Comparison of ENCODE assay signal across 40 mouse cellular contexts in the genomic region with DNA sequence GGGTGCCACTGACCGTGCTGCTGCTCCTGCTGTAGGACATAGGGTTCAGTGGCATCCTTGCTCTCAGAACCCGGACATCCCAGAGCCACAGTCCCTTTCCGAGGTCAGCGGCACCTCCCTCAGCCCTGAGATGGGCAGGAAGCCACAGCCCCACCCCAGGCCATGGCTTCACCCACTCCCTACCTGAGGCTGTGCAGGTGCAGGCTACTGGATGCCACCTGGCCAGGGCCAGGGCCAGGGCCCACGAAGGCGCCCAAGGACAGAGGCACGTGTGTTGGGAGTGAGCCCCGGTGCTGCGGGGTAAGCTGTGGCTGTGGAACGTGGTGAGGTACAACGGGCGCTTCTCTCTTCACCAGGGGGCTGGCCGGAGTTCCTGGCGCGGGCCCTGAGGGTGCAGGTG. TPM values are rescaled to one million over a fixed set of nuclear protein-coding genes. Genes with fewer than 3 reads are reported as not detected.
A peak's percentile ranks its signal among the peaks of the same experiment; 100 is the strongest.
DNase-seq lines count a peak whose midpoint lies in the region; ATAC-seq and TF ChIP-seq lines count a peak whose summit lies in the region.
"Had no signal": no experiment of that assay in that cellular context is flagged by ENCODE, and none has a peak within 500 bp of the region (broad histone marks: within the 10 kb centered on the region; RNA-seq: fewer than 3 reads in every experiment).

No protein-coding gene starts in this region.

- in situ Hi-C loops in ES-E14 (cut with MboI; ENCODE audit: low sequenced_read_pairs in 2 of 2, unreplicated experiment in 2 of 2): no loop called here

- no peak overlapping the region for H3K9ac ChIP-seq in kidney, embryonic 15.5 days
- no peak overlapping the region for H3K9ac ChIP-seq in midbrain, embryonic 14.5 days (replicated peaks; ENCODE audit: low read length)
- no peak overlapping the region for H3K9ac ChIP-seq in midbrain, postnatal 0 days (replicated peaks; ENCODE audit: low read length, poor library complexity, severe bottlenecking)
- H3K9ac ChIP-seq in ES-E14 (ENCODE audit: insufficient read depth, low read depth, low read length, poor library complexity, severe bottlenecking): no peak overlapping the region
- H3K9ac ChIP-seq: embryonic facial prominence, embryonic 13.5 days; forebrain, embryonic 15.5 days; limb, embryonic 12.5 days; lung, embryonic 15.5 days; midbrain, embryonic 12.5 days; neural tube, embryonic 12.5 days had no signal

- peak; percentile 44 to 48 for DNase-seq in cerebellum, postnatal 25 days
- no peak for DNase-seq in kidney, adult 18-20 months
- no peak for DNase-seq in midbrain, embryonic 14.5 days
- DNase-seq in midbrain, postnatal 0 days (ENCODE audit: low spot score): no peak
- no peak for DNase-seq in ES-E14 (ENCODE audit: low read depth, low spot score)
- DNase-seq: adrenal gland, adult 8-10 months; cerebellum, adult 11 months; gastrocnemius, postnatal 25 days; heart, adult 18-20 months; kidney, adult 11 months; right cerebral cortex, postnatal 4 days; thymus, adult 18-20 months; thymus, postnatal 36 days had no signal

- ATAC-seq in cerebellum, adult (ENCODE audit: insufficient number of reproducible peaks, low FRiP score, low TSS enrichment): no peak
- ATAC-seq in kidney, embryonic 15.5 days (replicated peaks; ENCODE audit: low FRiP score): 0 out of 2 replicates have a peak, but pooled peaks have one; percentile 16
- 0 out of 2 replicates have a peak, but pooled peaks have one; percentile 9 for ATAC-seq in midbrain, embryonic 14.5 days (ENCODE audit: low FRiP score, low TSS enrichment)
- ATAC-seq in midbrain, postnatal 0 days (ENCODE audit: low FRiP score): no peak
- ATAC-seq: CD4-positive, CD25-positive, alpha-beta regulatory T cell, adult 4 months; forebrain, embryonic 15.5 days had no signal

- H3K4me3 ChIP-seq in kidney, embryonic 15.5 days (replicated peaks): no peak overlapping the region
- H3K4me3 ChIP-seq in midbrain, embryonic 14.5 days (replicated peaks; ENCODE audit: low read depth, low read length): no peak overlapping the region
- no peak overlapping the region for H3K4me3 ChIP-seq in midbrain, postnatal 0 days (ENCODE audit: low read depth, low read length)
- peak overlapping the region; percentile 51 to 86; a peak in 2 of 4 replicates for H3K4me3 ChIP-seq in ES-E14 (ENCODE audit: insufficient read depth in 1 of 2, low read depth in 1 of 2, low read length in 2 of 2, poor library complexity in 1 of 2, severe bottlenecking in 1 of 2)
- H3K4me3 ChIP-seq: embryonic facial prominence, embryonic 13.5 days; forebrain, embryonic 10.5 days; forebrain, embryonic 15.5 days; limb, embryonic 12.5 days; lung, embryonic 15.5 days; midbrain, embryonic 12.5 days; neural tube, embryonic 12.5 days had no signal

- WGBS in kidney, embryonic 15.5 days: 91% methylated on average over 15 of the region's 15 CpGs
- 94% methylated on average over 15 of the region's 15 CpGs for WGBS in midbrain, embryonic 14.5 days
- 92% methylated on average over 15 of the region's 15 CpGs for WGBS in midbrain, postnatal 0 days

- no peaks in the 10 kb centered on the region for H3K27me3 ChIP-seq in kidney, embryonic 15.5 days
- H3K27me3 ChIP-seq in midbrain, embryonic 14.5 days (ENCODE audit: control insufficient read depth, insufficient read depth, low read length): no peaks in the 10 kb centered on the region
- H3K27me3 ChIP-seq in midbrain, postnatal 0 days (ENCODE audit: insufficient read depth, low read length): no peaks in the 10 kb centered on the region
- H3K27me3 ChIP-seq: embryonic facial prominence, embryonic 13.5 days; forebrain, embryonic 15.5 days; limb, embryonic 12.5 days; lung, embryonic 15.5 days; midbrain, embryonic 12.5 days; neural tube, embryonic 12.5 days had no signal

- no peak overlapping the region for H3K4me2 ChIP-seq in kidney, embryonic 15.5 days
- H3K4me2 ChIP-seq in midbrain, embryonic 14.5 days (ENCODE audit: low read length): no peak overlapping the region
- H3K4me2 ChIP-seq in midbrain, postnatal 0 days (ENCODE audit: low read depth, low read length, poor library complexity, severe bottlenecking): no peak overlapping the region
- H3K4me2 ChIP-seq: embryonic facial prominence, embryonic 13.5 days; forebrain, embryonic 15.5 days; heart, embryonic 11.5 days; limb, embryonic 12.5 days; liver, embryonic 11.5 days; lung, embryonic 15.5 days; midbrain, embryonic 12.5 days; neural tube, embryonic 12.5 days had no signal

- no peak for TF ChIP-seq CTCF in midbrain, postnatal 0 days (IDR thresholded peaks at IDR 0.05)

- peaks cover 68% of the 10 kb centered on the region for H3K36me3 ChIP-seq in kidney, embryonic 15.5 days
- H3K36me3 ChIP-seq in midbrain, embryonic 14.5 days (ENCODE audit: control insufficient read depth, insufficient read depth, low read length): peaks cover 55% of the 10 kb centered on the region
- H3K36me3 ChIP-seq in midbrain, postnatal 0 days (ENCODE audit: insufficient read depth, low read length): peaks cover 52% of the 10 kb centered on the region
- peaks cover 17% of the 10 kb centered on the region; the same call in 1 of the 2 replicates for H3K36me3 ChIP-seq in ES-E14 (ENCODE audit: control insufficient read depth, insufficient read depth, low read length, poor library complexity, severe bottlenecking)

- no peaks in the 10 kb centered on the region; the same call in 1 of the 2 replicates for H3K4me1 ChIP-seq in kidney, embryonic 15.5 days
- no peaks in the 10 kb centered on the region for H3K4me1 ChIP-seq in midbrain, embryonic 14.5 days (ENCODE audit: control insufficient read depth, insufficient read depth, low read length)
- no peaks in the 10 kb centered on the region for H3K4me1 ChIP-seq in midbrain, postnatal 0 days (ENCODE audit: insufficient read depth, low read length)
- H3K4me1 ChIP-seq in ES-E14 (ENCODE audit: control insufficient read depth in 2 of 2, insufficient read depth in 2 of 2, low read length in 2 of 2, poor library complexity in 1 of 2): peaks cover 0 to 13% of the 10 kb centered on the region in 2 experiments; a peak in 2 of 4 replicates
- H3K4me1 ChIP-seq: embryonic facial prominence, embryonic 13.5 days; lung, embryonic 15.5 days had no signal

- H3K9me3 ChIP-seq in kidney, embryonic 15.5 days (replicated peaks): no peaks in the 10 kb centered on the region
- no peaks in the 10 kb centered on the region for H3K9me3 ChIP-seq in midbrain, embryonic 14.5 days (ENCODE audit: control insufficient read depth, low read length)
- no peaks in the 10 kb centered on the region for H3K9me3 ChIP-seq in midbrain, postnatal 0 days (ENCODE audit: low read length)
- no peaks in the 10 kb centered on the region for H3K9me3 ChIP-seq in ES-E14 (ENCODE audit: control insufficient read depth, insufficient read depth, low read depth, low read length)
- H3K9me3 ChIP-seq: embryonic facial prominence, embryonic 13.5 days; forebrain, embryonic 10.5 days; forebrain, embryonic 15.5 days; G1E; limb, embryonic 12.5 days; lung, embryonic 15.5 days; midbrain, embryonic 12.5 days; neural tube, embryonic 12.5 days had no signal

- no peak overlapping the region for H3K27ac ChIP-seq in kidney, embryonic 15.5 days
- no peak overlapping the region for H3K27ac ChIP-seq in midbrain, embryonic 14.5 days (replicated peaks; ENCODE audit: low read depth, low read length)
- H3K27ac ChIP-seq in midbrain, postnatal 0 days (ENCODE audit: low read depth, low read length): no peak overlapping the region
- H3K27ac ChIP-seq in ES-E14 (ENCODE audit: insufficient read depth, low read depth, low read length, poor library complexity, severe bottlenecking): no peak overlapping the region
- H3K27ac ChIP-seq: embryonic facial prominence, embryonic 13.5 days; forebrain, embryonic 15.5 days; kidney, postnatal 0 days; limb, embryonic 12.5 days; lung, embryonic 15.5 days; midbrain, embryonic 12.5 days; neural tube, embryonic 12.5 days; stomach, postnatal 0 days had no signal

TF ChIP-seq in ES-E14, 5 proteins besides CTCF, POLR2A, EP300 and RAD21:
- no peak for TF ChIP-seq ZNF384 (IDR thresholded peaks at IDR 0.05; ENCODE audit: low read depth, low read length)
- no peak for TF ChIP-seq HCFC1 (IDR thresholded peaks at IDR 0.05; ENCODE audit: borderline replicate concordance, insufficient read depth, low read length)
- no peak for TF ChIP-seq ZC3H11A (IDR thresholded peaks at IDR 0.05; ENCODE audit: borderline replicate concordance, low read depth, low read length)
- TF ChIP-seq CHD2 (IDR thresholded peaks at IDR 0.05; ENCODE audit: low read depth, low read length): no peak
- no peak for TF ChIP-seq MAFK (IDR thresholded peaks at IDR 0.05; ENCODE audit: insufficient read depth, low read depth, low read length)

RNA-seq across cellular contexts. Expression of a gene that starts 34.6 kb away (rescaled TPM):
- polyA plus RNA-seq in kidney, embryonic 15.5 days (2015; fragmentation: Nextera tagmentation; extraction: Ambion mirVana): not detected in 2 replicates
- polyA plus RNA-seq in midbrain, embryonic 14.5 days (2014; fragmentation: Nextera tagmentation; extraction: Ambion mirVana): not detected in 2 replicates
- not detected in 2 replicates for total RNA-seq in midbrain, postnatal 0 days (2014; rRNA removed)
- not detected in 2 replicates for polyA plus RNA-seq in midbrain, postnatal 0 days (2015; fragmentation: Nextera tagmentation; extraction: Ambion mirVana)
- total RNA-seq in ES-E14 (2012; rRNA removed): 1.3 and 2.5 TPM in 2 replicates
- total RNA-seq: adrenal gland, adult 8-10 months; common myeloid progenitor, adult 5-6 weeks; G1E; gastrocnemius, adult 18-20 months; gastrocnemius, postnatal 25 days; heart, adult 18-20 months; hematopoietic stem cell, adult 5-6 weeks; layer of hippocampus, postnatal 10 days; left cerebral cortex, adult 18-20 months; left cerebral cortex, postnatal 14 days; megakaryocyte progenitor cell, adult 5-6 weeks had no signal
- polyA plus RNA-seq: CD4-positive, CD25-positive, alpha-beta regulatory T cell, adult 4 months; embryonic facial prominence, embryonic 13.5 days; forebrain, embryonic 10.5 days; forebrain, embryonic 15.5 days; frontal cortex, adult 2 months; G1E; heart, embryonic 11.5 days; heart, postnatal 0 days; kidney, postnatal 0 days; large intestine, adult 2 months; limb, embryonic 12.5 days; liver, embryonic 11.5 days; liver, embryonic 16.5 days; midbrain, embryonic 12.5 days; neural tube, embryonic 12.5 days; spleen, adult 2 months; stomach, postnatal 0 days had no signal

RNA-seq across cellular contexts. Expression of a gene that starts 36.1 kb away (rescaled TPM):
- polyA plus RNA-seq in kidney, embryonic 15.5 days (2015; fragmentation: Nextera tagmentation; extraction: Ambion mirVana): 0.68 and 0.87 TPM in 2 replicates
- 5.2 and 6.7 TPM in 2 replicates for polyA plus RNA-seq in midbrain, embryonic 14.5 days (2014; fragmentation: Nextera tagmentation; extraction: Ambion mirVana)
- 10.6 and 11.9 TPM in 2 replicates for total RNA-seq in midbrain, postnatal 0 days (2014; rRNA removed)
- 10.7 and 13.4 TPM in 2 replicates for polyA plus RNA-seq in midbrain, postnatal 0 days (2015; fragmentation: Nextera tagmentation; extraction: Ambion mirVana)
- total RNA-seq in ES-E14 (2012; rRNA removed): 1.3 and 2.2 TPM in 2 replicates
- total RNA-seq: G1E; gastrocnemius, adult 18-20 months; gastrocnemius, postnatal 25 days; heart, adult 18-20 months; megakaryocyte progenitor cell, adult 5-6 weeks had no signal
- polyA plus RNA-seq: CD4-positive, CD25-positive, alpha-beta regulatory T cell, adult 4 months; G1E; heart, postnatal 0 days; liver, embryonic 16.5 days had no signal

Comparison
In these comparisons a context has a peak if more than half of its experiments do, and no peak if none do; other contexts are left out.
1. ATAC-seq: peak in kidney, embryonic 15.5 days (single experiment) and midbrain, embryonic 14.5 days (single experiment); none in cerebellum, adult (single experiment) and midbrain, postnatal 0 days (single experiment).
2. DNase-seq: peak in cerebellum, postnatal 25 days (2 of 2); none in kidney, adult 18-20 months (single experiment), midbrain, embryonic 14.5 days (single experiment), midbrain, postnatal 0 days (single experiment) and ES-E14 (single experiment).
3. H3K4me3 ChIP-seq: peak in ES-E14 (2 of 2); none in kidney, embryonic 15.5 days (single experiment), midbrain, embryonic 14.5 days (single experiment) and midbrain, postnatal 0 days (single experiment).